Mouse (Mus musculus): ENCODE measurements around the gene Spsb2. TPM values are rescaled to one million over a fixed set of nuclear protein-coding genes. Genes with fewer than 3 reads are reported as not detected.

Gene Spsb2
- polyA plus RNA-seq, 1 experiment from 2014 or later, result 27.4 TPM

- ATAC-seq (replicated peaks; ENCODE audit: low FRiP score, low read depth) (0 out of 2 replicates have a peak, but pooled peaks have one; percentile 19), DNase-seq (ENCODE audit: low spot score) (peak; percentile 19)
- Histone ChIP-seq H3K9ac (ENCODE audit: low read depth, low read length) (peak overlapping the region; percentile 41; the same call in 1 of the 2 replicates), H3K4me2 (ENCODE audit: low read length) (no peak overlapping the region), H3K4me1 (replicated peaks; ENCODE audit: insufficient read depth, low read length) (0 out of 2 replicates have a peak, but pooled peaks cover 5% of the 10 kb centered on the region), H3K27me3 (ENCODE audit: insufficient read depth, low read length) (no peaks in the 10 kb centered on the region), H3K4me3 (replicated peaks; ENCODE audit: low read depth, low read length) (no peak overlapping the region), H3K9me3 (replicated peaks; ENCODE audit: low read length) (no peaks in the 10 kb centered on the region), H3K36me3 (ENCODE audit: insufficient read depth, low read length) (no peaks in the 10 kb centered on the region), H3K27ac (no peak overlapping the region)
- 11% methylated on average over 8 of the region's 8 CpGs for WGBS
- no peak for TF ChIP-seq CTCF (IDR thresholded peaks at IDR 0.05; ENCODE audit: low read depth)
Measured at GRCm38 (mm10) chr6:124839805-124840204, 31.3 kb downstream of the Spsb2 start.

- no peak for TF ChIP-seq CTCF (IDR thresholded peaks at IDR 0.05; ENCODE audit: low read depth)
- DNase-seq (ENCODE audit: low spot score) (no peak), ATAC-seq (replicated peaks; ENCODE audit: low FRiP score, low read depth) (no peak)
- H3K36me3 ChIP-seq (ENCODE audit: insufficient read depth, low read length), result no peaks in the 10 kb centered on the region
- 0 out of 2 replicates have a peak, but pooled peaks cover 4% of the 10 kb centered on the region for H3K4me1 ChIP-seq (replicated peaks; ENCODE audit: insufficient read depth, low read length)
- no peaks in the 10 kb centered on the region for H3K27me3 ChIP-seq (ENCODE audit: insufficient read depth, low read length)
- H3K4me3 ChIP-seq (replicated peaks; ENCODE audit: low read depth, low read length), result no peak within 1 kb of the TSS
- WGBS, result 30% methylated on average over 15 of the region's 15 CpGs
- H3K9ac ChIP-seq (ENCODE audit: low read depth, low read length), result peak within 1 kb of the TSS; percentile 41; the same call in 1 of the 2 replicates
- no peaks in the 10 kb centered on the region for H3K9me3 ChIP-seq (replicated peaks; ENCODE audit: low read length)
- no peak within 1 kb of the TSS for H3K27ac ChIP-seq
- H3K4me2 ChIP-seq (ENCODE audit: low read length), result no peak within 1 kb of the TSS
Measured at GRCm38 (mm10) chr6:124840241-124841167, 32.0 kb downstream of the Spsb2 start, which contains the start of gene Gnb3. Gene Gnb3, minus strand, starts transcription at chr6:124840275.

- no peaks in the 10 kb centered on the region for H3K4me1 ChIP-seq (replicated peaks; ENCODE audit: insufficient read depth, low read length)
- no peaks in the 10 kb centered on the region for H3K9me3 ChIP-seq (replicated peaks; ENCODE audit: low read length)
- H3K4me3 ChIP-seq (replicated peaks; ENCODE audit: low read depth, low read length), result no peak overlapping the region
- peak; percentile 97 for TF ChIP-seq CTCF (IDR thresholded peaks at IDR 0.05; ENCODE audit: low read depth)
- WGBS, result 11% methylated on average over 9 of the region's 9 CpGs
- peak; percentile 92 for DNase-seq (ENCODE audit: low spot score)
- ATAC-seq (replicated peaks; ENCODE audit: low FRiP score, low read depth), result peak; percentile 68
- no peaks in the 10 kb centered on the region for H3K36me3 ChIP-seq (ENCODE audit: insufficient read depth, low read length)
- no peak overlapping the region for H3K9ac ChIP-seq (ENCODE audit: low read depth, low read length)
- H3K27me3 ChIP-seq (ENCODE audit: insufficient read depth, low read length), result no peaks in the 10 kb centered on the region
- no peak overlapping the region for H3K27ac ChIP-seq
- H3K4me2 ChIP-seq (ENCODE audit: low read length), result no peak overlapping the region
Measured at GRCm38 (mm10) chr6:124847305-124847704, 38.8 kb downstream of the Spsb2 start.

GRCm38 (mm10) chr6:124850535-124850934 is 42.1 kb downstream of the Spsb2 start:
- H3K4me1 ChIP-seq (replicated peaks; ENCODE audit: insufficient read depth, low read length), result no peaks in the 10 kb centered on the region
- H3K9me3 ChIP-seq (replicated peaks; ENCODE audit: low read length), result no peaks in the 10 kb centered on the region
- ATAC-seq (replicated peaks; ENCODE audit: low FRiP score, low read depth), result no peak
- whole genome bisulfite sequencing, result 61% methylated on average over 8 of the region's 8 CpGs
- no peak overlapping the region for H3K4me3 ChIP-seq (replicated peaks; ENCODE audit: low read depth, low read length)
- no peak for DNase-seq (ENCODE audit: low spot score)
- H3K9ac ChIP-seq (ENCODE audit: low read depth, low read length), result no peak overlapping the region
- 0 out of 2 replicates have a peak, but pooled peaks cover 4% of the 10 kb centered on the region for H3K36me3 ChIP-seq (ENCODE audit: insufficient read depth, low read length)
- H3K27me3 ChIP-seq (ENCODE audit: insufficient read depth, low read length), result no peaks in the 10 kb centered on the region
- TF ChIP-seq CTCF (IDR thresholded peaks at IDR 0.05; ENCODE audit: low read depth), result no peak
- no peak overlapping the region for H3K27ac ChIP-seq
- no peak overlapping the region for H3K4me2 ChIP-seq (ENCODE audit: low read length)

- Histone ChIP-seq H3K4me3 (replicated peaks; ENCODE audit: low read depth, low read length) (no peak overlapping the region), H3K9ac (ENCODE audit: low read depth, low read length) (no peak overlapping the region), H3K27ac (no peak overlapping the region), H3K9me3 (replicated peaks; ENCODE audit: low read length) (no peaks in the 10 kb centered on the region), H3K4me2 (ENCODE audit: low read length) (no peak overlapping the region), H3K4me1 (replicated peaks; ENCODE audit: insufficient read depth, low read length) (no peaks in the 10 kb centered on the region; the same call in 1 of the 2 replicates), H3K36me3 (ENCODE audit: insufficient read depth, low read length) (0 out of 2 replicates have a peak, but pooled peaks cover 4% of the 10 kb centered on the region), H3K27me3 (ENCODE audit: insufficient read depth, low read length) (no peaks in the 10 kb centered on the region)
- ATAC-seq (replicated peaks; ENCODE audit: low FRiP score, low read depth), result no peak
- DNase-seq (ENCODE audit: low spot score), result no peak
- 69% methylated on average over 12 of the region's 12 CpGs for whole genome bisulfite sequencing
- no peak for TF ChIP-seq CTCF (IDR thresholded peaks at IDR 0.05; ENCODE audit: low read depth)
Measured at GRCm38 (mm10) chr6:124854647-124855046, 46.2 kb downstream of the Spsb2 start.

GRCm38 (mm10) chr6:124856321-124856720 is 47.9 kb downstream of the Spsb2 start:
- WGBS, result 14% methylated on average over 14 of the region's 14 CpGs
- Histone ChIP-seq H3K4me3 (replicated peaks; ENCODE audit: low read depth, low read length) (peak overlapping the region; percentile 61), H3K27me3 (ENCODE audit: insufficient read depth, low read length) (no peaks in the 10 kb centered on the region), H3K4me2 (ENCODE audit: low read length) (peak overlapping the region; percentile 86), H3K9me3 (replicated peaks; ENCODE audit: low read length) (no peaks in the 10 kb centered on the region), H3K36me3 (ENCODE audit: insufficient read depth, low read length) (0 out of 2 replicates have a peak, but pooled peaks cover 4% of the 10 kb centered on the region), H3K4me1 (replicated peaks; ENCODE audit: insufficient read depth, low read length) (no peaks in the 10 kb centered on the region; the same call in 1 of the 2 replicates), H3K9ac (ENCODE audit: low read depth, low read length) (0 out of 2 replicates have a peak overlapping the region, but pooled peaks have one; percentile 83), H3K27ac (no peak overlapping the region)
- DNase-seq (ENCODE audit: low spot score), result peak; percentile 52
- TF ChIP-seq CTCF (IDR thresholded peaks at IDR 0.05; ENCODE audit: low read depth), result no peak
- peak; percentile 22; the same call in 1 of the 2 replicates for ATAC-seq (replicated peaks; ENCODE audit: low FRiP score, low read depth)
